Mouse (Mus musculus) CH12.LX (cell line): Measurements from ENCODE around the gene Pawr. TPM values are rescaled to one million over a fixed set of nuclear protein-coding genes. Genes with fewer than 3 reads are reported as not detected.

Experiments
- DNase-seq: peaks from one replicate; pipeline ENCODE4 v3.0.0-alpha.2; 2013; ENCODE audit errors: extremely low read depth
- H3K27ac ChIP-seq: 2 replicates; pipeline ENCODE4 v1.5.1; 2012; ENCODE audit warnings: low read depth, mild to moderate bottlenecking, control low read depth, moderate library complexity; ENCODE audit not compliant: insufficient read depth
- H3K27me3 ChIP-seq: replicated peaks from 2 replicates; pipeline ENCODE3; 2012; ENCODE audit warnings: inconsistent platforms
- H3K36me3 ChIP-seq, 2 experiments: replicated peaks in 1 of 2; 2 replicates each; pipeline versions ENCODE3 to v1.6.1; 2012; ENCODE audit warnings: inconsistent platforms in 1 of 2, low read length in 1 of 2, mild to moderate bottlenecking in 1 of 2, mixed read lengths in 1 of 2, moderate library complexity in 1 of 2; ENCODE audit not compliant: control insufficient read depth in 1 of 2, insufficient read depth in 1 of 2
- H3K4me1 ChIP-seq, 2 experiments: 2 replicates each; pipeline ENCODE4 v1.6.1; 2012; ENCODE audit warnings: inconsistent platforms in 1 of 2, moderate library complexity in 1 of 2; ENCODE audit not compliant: insufficient read depth in 2 of 2, control insufficient read depth in 1 of 2
- H3K4me2 ChIP-seq: 2 replicates; pipeline ENCODE4 v1.6.1; 2012; ENCODE audit warnings: low read depth, mild to moderate bottlenecking, control low read depth; ENCODE audit not compliant: poor library complexity, insufficient read depth, severe bottlenecking
- H3K4me3 ChIP-seq, 3 experiments: fragments of 150-350 bp in 1 of 3; sonication (generic) in 1 of 3; replicated peaks in 1 of 3; 2 replicates each; pipeline versions ENCODE3 to v1.5.1; 2011 to 2012; ENCODE audit warnings: low read depth in 2 of 3, low read length in 2 of 3, mild to moderate bottlenecking in 2 of 3, moderate library complexity in 2 of 3, control low read depth in 1 of 3, improper control_type of control experiment in 1 of 3, inconsistent platforms in 1 of 3, mixed read lengths in 1 of 3; ENCODE audit not compliant: poor library complexity in 1 of 3
- H3K79me2 ChIP-seq: replicated peaks from 2 replicates; pipeline ENCODE4 v1.6.1; 2012; ENCODE audit warnings: mild to moderate bottlenecking, moderate library complexity; ENCODE audit not compliant: control insufficient read depth, poor library complexity, insufficient read depth, severe bottlenecking; ENCODE audit errors: extremely low read depth
- H3K9ac ChIP-seq: 2 replicates; pipeline ENCODE4 v1.6.1; 2012; ENCODE audit warnings: low read depth, mild to moderate bottlenecking, control low read depth, moderate library complexity; ENCODE audit not compliant: insufficient read depth
- H3K9me3 ChIP-seq: replicated peaks from 2 replicates; pipeline ENCODE3; 2012; ENCODE audit warnings: low read length, inconsistent platforms, mixed read lengths
- CHD2 ChIP-seq: IDR thresholded peaks from 2 replicates; pipeline ENCODE4 v1.6.1; 2011; ENCODE audit warnings: low read length, improper control_type of control experiment
- CTCF ChIP-seq, 2 experiments: IDR thresholded peaks in 1 of 2; conservative IDR thresholded peaks in 1 of 2; 2 replicates each; pipeline ENCODE4 v1.5.1; 2011 to 2012; ENCODE audit warnings: low read depth in 2 of 2, low read length in 2 of 2, improper control_type of control experiment in 1 of 2, inconsistent platforms in 1 of 2, mild to moderate bottlenecking in 1 of 2, moderate library complexity in 1 of 2
- GABPA ChIP-seq: IDR thresholded peaks from 2 replicates; pipeline ENCODE4 v1.6.1; 2012; ENCODE audit warnings: low read depth, low read length, improper control_type of control experiment, inconsistent platforms; ENCODE audit not compliant: insufficient replicate concordance
- HCFC1 ChIP-seq: IDR thresholded peaks from 2 replicates; pipeline ENCODE4 v1.6.1; 2012; ENCODE audit warnings: low read depth, mild to moderate bottlenecking, inconsistent platforms, low read length, improper control_type of control experiment
- IRF4 ChIP-seq: IDR thresholded peaks from 2 replicates; pipeline ENCODE4 v1.6.1; 2014; ENCODE audit warnings: low read depth, mild to moderate bottlenecking, inconsistent platforms, low read length, improper control_type of control experiment
- JUN ChIP-seq: IDR thresholded peaks from 2 replicates; pipeline ENCODE4 v1.6.1; 2011; ENCODE audit warnings: low read depth, mild to moderate bottlenecking, low read length, improper control_type of control experiment, moderate library complexity; ENCODE audit not compliant: insufficient read depth
- KAT2A ChIP-seq: IDR thresholded peaks from 2 replicates; pipeline ENCODE4 v1.6.1; 2012; ENCODE audit warnings: low read length, improper control_type of control experiment, inconsistent platforms; ENCODE audit not compliant: insufficient replicate concordance
- MAFK ChIP-seq: IDR thresholded peaks from 2 replicates; pipeline ENCODE4 v1.6.1; 2011; ENCODE audit warnings: low read length, improper control_type of control experiment; ENCODE audit not compliant: insufficient replicate concordance
- MEF2A ChIP-seq: IDR thresholded peaks from 2 replicates; pipeline ENCODE4 v1.6.1; 2014; ENCODE audit warnings: low read depth, mild to moderate bottlenecking, inconsistent platforms, low read length, improper control_type of control experiment, borderline replicate concordance
- MXI1 ChIP-seq: IDR thresholded peaks from 2 replicates; pipeline ENCODE4 v1.6.1; 2011; ENCODE audit warnings: mild to moderate bottlenecking, low read depth, low read length, improper control_type of control experiment
- MYC ChIP-seq: IDR thresholded peaks from 2 replicates; pipeline ENCODE4 v1.6.1; 2011; ENCODE audit warnings: low read depth, mild to moderate bottlenecking, improper control_type of control experiment, low read length
- NELFE ChIP-seq: IDR thresholded peaks from 2 replicates; pipeline ENCODE4 v1.6.1; 2011; ENCODE audit warnings: low read depth, low read length, improper control_type of control experiment
- NRF1 ChIP-seq: IDR thresholded peaks from 2 replicates; pipeline ENCODE4 v1.6.1; 2014; ENCODE audit warnings: low read depth, mild to moderate bottlenecking, inconsistent platforms, low read length, improper control_type of control experiment, moderate library complexity
- POLR2AphosphoS2 ChIP-seq: IDR thresholded peaks from 2 replicates; pipeline ENCODE4 v1.6.1; 2011; ENCODE audit warnings: low read depth, low read length, improper control_type of control experiment
- SIN3A ChIP-seq: IDR thresholded peaks from 2 replicates; pipeline ENCODE4 v1.6.1; 2012; ENCODE audit warnings: low read length, improper control_type of control experiment, inconsistent platforms
- SMC3 ChIP-seq: IDR thresholded peaks from 2 replicates; pipeline ENCODE4 v1.6.1; 2011; ENCODE audit warnings: low read depth, low read length, improper control_type of control experiment
- TCF12 ChIP-seq: IDR thresholded peaks from 2 replicates; pipeline ENCODE4 v1.6.1; 2014; ENCODE audit warnings: low read depth, mild to moderate bottlenecking, inconsistent platforms, low read length, improper control_type of control experiment
- ZC3H11A ChIP-seq: IDR thresholded peaks from 2 replicates; pipeline ENCODE4 v1.6.1; 2012; ENCODE audit warnings: low read depth, mild to moderate bottlenecking, inconsistent platforms, low read length, improper control_type of control experiment
- ZKSCAN1 ChIP-seq: IDR thresholded peaks from 2 replicates; pipeline ENCODE4 v1.6.1; 2012; ENCODE audit warnings: low read depth, inconsistent platforms, low read length, improper control_type of control experiment, borderline replicate concordance
- ZMIZ1 ChIP-seq: IDR thresholded peaks from 2 replicates; pipeline ENCODE4 v1.6.1; 2012; ENCODE audit warnings: low read depth, mild to moderate bottlenecking, inconsistent platforms, low read length, improper control_type of control experiment
- ZNF384 ChIP-seq: IDR thresholded peaks from 2 replicates; pipeline ENCODE4 v1.6.1; 2012; ENCODE audit warnings: low read depth, low read length, improper control_type of control experiment, inconsistent platforms
- dilution Hi-C: fragments of 300-500 bp; cut with MboI; formaldehyde crosslinking; loops from 2 replicates; pipeline ENCODE4 v1.14.3; 2020; ENCODE audit warnings: low sequenced_read_pairs; ENCODE audit not compliant: extremely low pct_unique_long_range_greater_than_20kb, extremely low pct_ligation_motif_present
- in situ Hi-C: fragments of 300-500 bp; cut with MboI; formaldehyde crosslinking; loops from 3 replicates; pipeline ENCODE4 v1.14.3; 2019; ENCODE audit warnings: low sequenced_read_pairs, low pct_ligation_motif_present, low pct_unique_long_range_greater_than_20kb, mixed read lengths
- polyA plus RNA-seq: library from polyadenylated mRNA; unstranded; fragments of >175 nt; gene quantifications from 2 replicates; pipeline ENCODE4 v1.2.1, GENCODE M21; 2012; ENCODE audit warnings: low read depth; ENCODE audit not compliant: insufficient read length
- total RNA-seq, 2 experiments: library from RNA; depleted of rRNA; stranded (reverse); fragments of 300-350 nt in 1 of 2; fragments of >200 nt in 1 of 2; gene quantifications; 2 replicates each; pipeline ENCODE4 v1.2.3; 2012 to 2014

Pawr gene
- total and polyA plus RNA-seq, 3 experiments, result not detected

DNA sequence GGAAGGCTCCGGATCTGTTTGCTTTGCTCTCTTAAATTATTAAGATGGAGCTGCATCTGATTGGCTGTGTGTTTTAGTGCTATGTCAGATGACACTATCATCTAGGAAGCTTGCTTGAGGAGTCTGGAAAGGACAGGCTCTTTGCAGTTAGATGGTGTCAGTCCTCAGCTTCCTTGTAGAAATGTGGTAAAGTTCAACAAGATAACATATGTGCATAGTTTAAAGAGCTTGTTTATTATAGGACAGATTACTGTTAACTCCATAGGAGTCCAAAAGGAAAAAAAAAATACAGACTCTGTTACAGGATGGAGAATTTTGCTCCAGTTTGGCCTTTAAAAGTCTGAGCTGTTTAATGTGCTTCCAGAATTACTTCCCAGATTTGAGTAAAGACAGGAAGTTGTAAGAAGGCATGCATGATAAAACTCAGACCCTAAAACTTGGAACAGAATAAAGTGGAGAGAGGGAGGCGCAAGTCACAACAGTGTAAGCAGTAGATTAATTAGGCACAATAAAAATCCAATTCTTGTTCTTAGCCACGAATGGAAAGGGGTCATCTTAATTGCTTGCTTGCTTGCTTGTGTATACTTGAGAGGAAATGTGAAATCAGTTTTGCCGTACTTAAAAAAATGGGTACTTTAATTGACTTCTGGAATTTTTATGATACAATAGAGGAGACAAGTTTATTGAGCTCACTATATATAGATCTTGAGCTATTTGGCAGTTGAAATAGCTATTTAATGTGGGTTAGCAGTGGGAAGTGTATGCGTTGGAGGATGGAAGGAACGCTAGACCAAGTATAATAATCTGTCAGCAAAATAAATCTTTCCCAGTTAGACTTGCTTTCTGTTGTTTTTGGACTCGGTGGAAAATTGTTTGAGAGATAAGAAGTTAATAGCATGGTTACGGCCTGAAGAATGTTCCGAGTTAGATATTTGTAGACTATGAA, 18.5 kb downstream of the Pawr start:
- dilution Hi-C loops, result no loop called here
- no peaks in the 10 kb centered on the region for H3K27me3 ChIP-seq
- H3K4me3 ChIP-seq, result no peak overlapping the region
- no peaks in the 10 kb centered on the region for H3K36me3 ChIP-seq
- no peak overlapping the region for H3K27ac ChIP-seq
- no peaks in the 10 kb centered on the region for H3K79me2 ChIP-seq
- H3K9me3 ChIP-seq, result no peaks in the 10 kb centered on the region
- no peak for TF ChIP-seq ZMIZ1
- TF ChIP-seq NELFE, result no peak
- TF ChIP-seq GABPA, result no peak
- no peak for TF ChIP-seq POLR2AphosphoS2
- TF ChIP-seq JUN, result no peak
- no peak for TF ChIP-seq TCF12
- TF ChIP-seq MYC, result no peak
- no peak overlapping the region for H3K4me2 ChIP-seq
- H3K4me1 ChIP-seq, result peaks cover 2 to 20% of the 10 kb centered on the region in 2 experiments; a peak in 2 of 4 replicates
- no peak overlapping the region for H3K9ac ChIP-seq
- no peak for DNase-seq
- in situ Hi-C loops, result no loop called here

DNA sequence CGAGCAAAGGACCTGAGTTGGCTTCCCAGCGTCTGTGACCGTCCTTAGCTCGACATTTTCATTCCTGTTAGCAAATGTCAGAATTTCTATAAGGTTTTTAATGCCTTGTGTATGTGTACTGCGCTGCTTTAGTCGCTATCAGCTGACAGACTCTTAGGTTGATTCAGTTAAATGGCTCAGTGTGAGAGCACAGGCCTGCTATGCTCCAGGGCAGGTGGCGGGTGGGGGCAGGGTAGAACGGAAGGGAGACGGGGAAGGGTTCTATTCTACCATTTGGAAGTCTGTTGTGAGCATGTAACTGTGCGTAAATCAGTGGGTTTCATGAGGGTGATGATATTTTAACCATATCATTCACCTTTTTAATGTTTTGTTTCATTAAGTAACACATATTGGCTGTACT, 21.0 kb downstream of the Pawr start:
- H3K79me2 ChIP-seq, result no peaks in the 10 kb centered on the region
- no peak for DNase-seq
- H3K9me3 ChIP-seq, result no peaks in the 10 kb centered on the region
- peaks cover 2 to 14% of the 10 kb centered on the region in 2 experiments; a peak in 2 of 4 replicates for H3K4me1 ChIP-seq
- no peak overlapping the region for H3K9ac ChIP-seq
- H3K4me2 ChIP-seq, result no peak overlapping the region
- no peaks in the 10 kb centered on the region for H3K27me3 ChIP-seq
- in situ Hi-C loops (no loop called here), dilution Hi-C loops (no loop called here)
- H3K4me3 ChIP-seq, result no peak overlapping the region
- no peaks in the 10 kb centered on the region for H3K36me3 ChIP-seq
- no peak overlapping the region for H3K27ac ChIP-seq
- TF ChIP-seq MXI1 (no peak), NRF1 (no peak), ZC3H11A (no peak), IRF4 (no peak), SIN3A (no peak), MYC (no peak), MEF2A (no peak), GABPA (no peak), MAFK (no peak), TCF12 (no peak), HCFC1 (no peak), CTCF (conservative IDR thresholded peaks at IDR 0.05 in 1 of 2, IDR thresholded peaks at IDR 0.05 in 1 of 2; ENCODE audit: low read depth in 2 of 2, low read length in 2 of 2) (no peak), JUN (no peak), ZKSCAN1 (no peak), ZNF384 (no peak), ZMIZ1 (no peak), KAT2A (no peak), CHD2 (no peak), SMC3 (no peak)
- TF ChIP-seq, all 38 proteins: peak for 0
